Mouse (Mus musculus) activated CD4-positive, CD25-positive, alpha-beta regulatory T cell (primary cell): Measurements from ENCODE around the gene Lrtm1. TPM values are rescaled to one million over a fixed set of nuclear protein-coding genes. Genes with fewer than 3 reads are reported as not detected.

ENCODE experiments used
- polyA plus RNA-seq, 2 experiments: library from polyadenylated mRNA; unstranded; fragments of 100-300 nt; shearing (Covaris generic); gene quantifications; one replicate each; pipeline ENCODE4 v1.2.1; 2017

The Lrtm1 gene
- not detected for polyA plus RNA-seq

GRCm38 (mm10) chr14:29017883-29018282, at the start of gene Lrtm1:
Lrtm1 (plus strand) TSS chr14:29018208.

